Mouse (Mus musculus) G1E (cell line): ENCODE data around the gene Gins1.

Experiments
- CTCF ChIP-seq: IDR thresholded peaks from 2 replicates; pipeline ENCODE4 v1.5.1; 2012; ENCODE audit warnings: low read depth, low read length, inconsistent platforms, mixed read lengths
- GATA1 ChIP-seq: IDR thresholded peaks from 2 replicates; pipeline ENCODE4 v1.6.1; 2012; ENCODE audit warnings: borderline replicate concordance, low read length, inconsistent platforms, mixed read lengths
- TAL1 ChIP-seq: conservative IDR thresholded peaks from 2 replicates; pipeline ENCODE4 v1.6.1; 2012; ENCODE audit warnings: low read depth, low read length, inconsistent platforms, mixed read lengths

GRCm38 (mm10) chr2:150955859-150956258, 50.7 kb downstream of the Gins1 start:
- TF ChIP-seq CTCF (no peak), TAL1 (no peak), GATA1 (no peak)
